Mouse (Mus musculus): ENCODE results near the gene Themis.

The Themis gene

DNA sequence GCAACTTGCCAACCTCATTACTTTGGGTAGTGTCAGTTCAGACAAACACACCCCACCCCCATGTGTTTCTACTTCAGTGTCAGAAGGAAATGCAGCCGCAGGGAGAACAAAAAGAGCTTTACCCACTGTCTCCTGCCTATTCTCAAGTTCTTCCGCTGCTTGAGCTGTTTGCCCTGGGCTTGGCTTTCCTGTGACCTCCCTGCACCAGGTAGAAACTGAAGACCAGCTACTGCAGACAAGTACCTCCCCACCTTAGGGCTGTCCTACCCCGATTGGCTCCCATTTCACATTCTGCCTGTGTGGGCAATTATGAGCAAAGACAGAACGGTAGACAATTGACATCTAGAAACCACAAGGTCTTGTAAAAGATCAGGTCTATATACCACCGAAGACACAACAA lies at the start of gene Themis:
Gene Themis (plus strand): TSS at position 100 of the 400 bp plus-strand sequence.
- in situ Hi-C loops (cut with MboI; ENCODE audit: low pct_unique_long_range_greater_than_20kb in 1 of 2, low sequenced_read_pairs in 2 of 2, unreplicated experiment in 1 of 2), result no loop called here

DNA sequence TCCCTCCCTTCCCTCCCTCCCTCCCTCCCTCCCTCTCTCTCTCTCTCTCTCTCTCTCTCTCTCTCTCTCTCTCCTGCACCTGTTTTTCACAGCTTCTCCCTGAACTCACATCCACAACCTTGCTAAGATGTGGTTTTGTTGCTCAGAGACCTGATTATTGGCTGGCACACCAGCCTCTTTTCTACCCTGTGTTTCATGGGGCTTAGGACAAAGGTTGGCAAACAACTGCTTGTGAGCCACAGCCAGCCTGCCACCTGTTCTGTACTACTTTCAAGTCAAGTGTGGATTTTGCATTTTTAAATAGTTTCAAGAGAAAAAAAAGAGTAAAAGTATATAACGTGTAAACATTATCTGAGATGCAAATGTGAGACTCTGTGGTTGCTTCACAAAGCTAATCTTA lies 48.7 kb upstream of the Themis start:
- in situ Hi-C loops (cut with MboI; ENCODE audit: low pct_unique_long_range_greater_than_20kb in 1 of 2, low sequenced_read_pairs in 2 of 2, unreplicated experiment in 1 of 2), result loop anchor here in 1 of 2 experiments (5.0 kb wide), 1 partner anchor 83 kb away; no protein-coding TSS in a partner anchor

DNA sequence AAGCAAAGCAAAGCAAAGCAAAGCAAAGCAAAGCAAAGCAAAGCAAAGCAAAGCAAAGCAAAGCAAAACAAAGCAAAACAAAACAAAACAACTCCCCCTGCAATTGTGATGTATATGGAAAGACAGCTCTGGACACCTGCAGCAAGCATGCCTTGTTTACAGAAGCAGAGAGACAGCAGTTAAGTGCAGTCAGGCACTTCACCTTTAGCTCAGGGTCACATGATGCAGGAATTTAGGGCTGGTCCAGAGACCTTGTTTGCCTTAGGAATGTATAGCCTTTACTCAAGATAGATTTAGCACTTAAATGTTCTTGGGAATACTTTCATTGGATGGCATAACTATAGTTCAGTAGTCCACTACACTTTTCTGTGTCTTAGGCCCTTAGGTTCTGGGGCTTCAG lies 32.1 kb upstream of the Themis start:
- in situ Hi-C loops (cut with MboI; ENCODE audit: low pct_unique_long_range_greater_than_20kb in 1 of 2, low sequenced_read_pairs in 2 of 2, unreplicated experiment in 1 of 2), result no loop called here

DNA sequence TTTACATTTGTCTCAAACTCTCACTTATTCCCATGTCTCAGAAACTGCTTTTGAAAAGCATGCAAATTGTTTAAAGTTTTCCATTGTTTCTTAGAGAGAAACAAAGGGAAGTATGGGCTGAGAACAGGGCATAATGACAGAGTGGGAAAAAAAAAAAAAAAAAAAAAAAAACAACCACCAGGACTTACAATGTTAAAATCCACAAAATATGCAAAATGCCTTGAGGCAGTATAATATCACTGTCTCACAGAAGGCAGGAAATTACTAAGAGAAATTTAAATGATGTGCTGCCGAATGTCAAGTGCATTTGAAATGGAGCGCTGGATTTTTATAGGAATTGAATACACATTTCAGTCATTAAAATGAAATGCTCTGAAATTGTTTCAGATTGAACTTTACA lies 26.3 kb upstream of the Themis start:
- in situ Hi-C loops (cut with MboI; ENCODE audit: low pct_unique_long_range_greater_than_20kb in 1 of 2, low sequenced_read_pairs in 2 of 2, unreplicated experiment in 1 of 2), result no loop called here

DNA sequence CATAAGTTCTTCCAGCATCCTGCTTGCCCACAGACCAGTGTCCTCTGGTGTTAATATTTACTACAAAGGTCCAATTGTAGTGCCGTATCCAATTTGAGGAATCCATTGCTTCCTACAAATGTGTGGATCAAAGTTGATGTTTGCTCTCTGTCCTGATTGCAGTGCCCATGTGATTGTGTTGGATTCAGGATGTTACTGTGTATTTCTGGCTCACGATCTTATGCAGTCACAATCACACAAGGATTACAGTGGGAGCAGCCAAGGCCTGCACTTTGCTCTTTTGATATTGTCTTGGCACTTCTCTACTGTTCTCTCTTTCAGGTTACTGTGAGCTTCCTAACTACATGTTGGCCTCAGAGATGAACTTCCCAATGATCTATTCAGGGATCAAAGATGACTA lies 20.3 kb upstream of the Themis start:
- in situ Hi-C loops (cut with MboI; ENCODE audit: low pct_unique_long_range_greater_than_20kb in 1 of 2, low sequenced_read_pairs in 2 of 2, unreplicated experiment in 1 of 2), result no loop called here

DNA sequence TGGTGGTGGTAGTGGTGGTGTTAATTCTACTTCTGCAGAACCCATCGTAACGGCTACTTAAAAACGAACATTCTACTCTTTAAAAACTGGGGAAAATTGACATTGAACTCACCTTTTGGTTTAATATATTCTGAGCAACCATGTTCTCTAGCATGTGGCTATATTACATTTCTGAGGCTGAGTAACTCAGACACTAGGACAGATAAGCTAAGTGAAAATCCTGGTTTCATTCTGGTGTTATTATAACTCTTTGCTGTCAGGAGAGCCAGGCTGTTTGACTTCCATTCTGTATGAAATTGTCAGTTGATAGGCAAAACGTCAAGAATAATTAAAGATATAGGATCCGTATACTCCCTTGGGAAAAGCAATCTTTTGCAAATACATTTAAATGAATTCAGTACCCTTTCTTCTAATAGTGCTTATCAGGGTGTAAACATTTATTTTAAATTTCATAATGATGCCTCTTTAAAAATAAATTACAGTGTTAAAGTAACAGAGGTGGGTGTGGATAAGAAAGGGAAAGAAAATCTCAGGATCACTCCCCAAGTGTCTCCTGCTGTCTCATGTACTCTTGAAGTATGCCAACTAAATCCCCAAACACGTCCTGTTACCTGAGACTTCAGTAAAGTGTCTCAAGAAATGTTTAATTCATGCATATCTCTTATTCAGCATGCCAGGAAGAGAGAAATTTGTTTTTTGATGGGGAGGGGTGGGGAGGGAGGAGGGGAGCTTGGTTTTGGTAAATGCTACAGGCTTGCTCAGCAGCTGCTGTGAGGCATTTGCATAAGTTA lies 18.9 kb upstream of the Themis start:
- in situ Hi-C loops (cut with MboI; ENCODE audit: low pct_unique_long_range_greater_than_20kb in 1 of 2, low sequenced_read_pairs in 2 of 2, unreplicated experiment in 1 of 2), result no loop called here

DNA sequence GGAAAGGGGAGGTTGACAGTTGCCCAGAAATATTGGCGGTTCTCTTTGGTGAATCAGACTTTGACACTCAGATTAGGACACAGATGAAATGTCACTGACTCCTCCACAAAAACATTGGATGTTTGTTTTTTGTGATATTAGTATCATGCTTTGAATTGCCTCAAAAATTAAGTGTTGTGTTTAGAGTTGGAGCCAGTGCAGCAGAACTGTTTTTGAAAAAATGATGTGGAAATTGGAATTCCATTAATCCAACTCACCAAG lies 18.3 kb upstream of the Themis start:
- in situ Hi-C loops (cut with MboI; ENCODE audit: low pct_unique_long_range_greater_than_20kb in 1 of 2, low sequenced_read_pairs in 2 of 2, unreplicated experiment in 1 of 2), result no loop called here

DNA sequence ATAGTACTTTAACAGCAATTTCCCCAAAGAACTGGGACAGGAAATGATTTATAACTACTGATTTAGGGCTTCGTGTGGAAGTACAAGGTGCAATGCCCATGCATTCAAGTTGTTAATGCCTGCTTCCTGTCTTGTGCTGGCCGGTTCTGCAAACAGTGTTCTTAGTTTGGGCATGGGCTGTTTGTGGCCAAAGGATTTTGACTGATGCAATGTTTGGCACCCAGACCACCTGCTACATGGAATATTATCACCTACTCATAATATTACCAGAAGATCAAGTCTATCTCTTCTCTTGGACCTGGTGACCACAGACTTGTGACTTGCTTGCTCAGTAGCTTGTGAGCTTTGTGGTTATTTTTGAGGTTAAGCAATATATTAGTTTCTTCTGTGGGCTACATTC lies 16.2 kb upstream of the Themis start:
- in situ Hi-C loops (cut with MboI; ENCODE audit: low pct_unique_long_range_greater_than_20kb in 1 of 2, low sequenced_read_pairs in 2 of 2, unreplicated experiment in 1 of 2), result no loop called here

DNA sequence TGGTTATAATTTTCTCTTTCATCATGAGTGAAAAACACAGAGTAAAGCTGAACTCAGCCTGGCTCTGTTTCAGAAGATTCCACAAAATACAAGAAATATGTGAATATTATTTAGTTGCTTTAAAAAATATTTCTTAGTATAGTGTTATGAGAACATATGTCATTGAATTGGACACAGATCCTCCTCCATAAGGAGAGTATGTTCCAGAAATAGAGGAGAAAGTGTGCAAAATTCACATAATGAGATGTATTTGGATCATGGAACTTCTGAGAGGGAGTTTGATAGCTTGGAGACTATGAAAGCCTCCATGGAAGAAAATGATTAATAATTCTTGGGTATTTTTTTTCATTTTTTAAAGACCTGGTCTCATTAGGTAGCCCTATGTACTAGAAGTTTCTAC lies 13.4 kb upstream of the Themis start:
- in situ Hi-C loops (cut with MboI; ENCODE audit: low pct_unique_long_range_greater_than_20kb in 1 of 2, low sequenced_read_pairs in 2 of 2, unreplicated experiment in 1 of 2), result no loop called here

DNA sequence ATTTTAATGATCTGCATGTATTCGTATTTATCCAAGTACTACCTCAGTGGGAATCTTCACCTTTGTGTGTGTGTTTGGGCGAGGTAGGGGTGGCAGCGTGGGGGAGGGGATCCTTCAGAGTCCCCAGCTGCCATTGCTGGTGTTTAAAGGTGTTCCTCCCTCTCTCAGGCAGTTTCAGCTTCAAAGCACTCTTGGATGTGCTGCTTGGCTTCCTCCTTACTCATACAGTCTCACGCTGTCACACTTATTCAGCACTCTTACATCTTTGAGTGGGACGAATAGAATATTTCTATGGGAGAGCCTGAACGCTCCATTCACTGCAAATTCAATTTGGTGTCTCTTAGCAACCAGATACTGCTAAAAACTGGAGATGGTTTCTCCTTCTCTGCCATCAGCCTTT lies 3.0 kb upstream of the Themis start:
- in situ Hi-C loops (cut with MboI; ENCODE audit: low pct_unique_long_range_greater_than_20kb in 1 of 2, low sequenced_read_pairs in 2 of 2, unreplicated experiment in 1 of 2), result no loop called here

DNA sequence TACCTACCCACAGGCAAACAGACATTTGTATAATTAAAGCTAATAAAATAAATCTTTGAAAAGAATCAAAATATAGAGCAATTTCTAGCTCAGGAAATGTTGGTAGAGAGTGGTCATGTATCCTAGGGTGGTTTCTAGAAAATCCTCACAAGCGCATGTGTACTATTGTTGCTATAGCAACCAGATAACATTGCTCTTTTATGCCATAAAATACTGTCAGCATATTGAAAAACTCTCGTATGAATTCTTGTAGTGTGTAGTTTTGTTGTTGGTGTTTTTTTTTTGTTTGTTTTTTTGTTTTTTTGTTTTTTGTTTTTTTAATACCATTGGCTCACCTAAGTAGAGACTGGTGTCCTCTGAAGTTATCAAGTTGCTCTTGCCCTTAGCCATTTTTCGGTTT lies 5.8 kb downstream of the Themis start:
- in situ Hi-C loops (cut with MboI; ENCODE audit: low pct_unique_long_range_greater_than_20kb in 1 of 2, low sequenced_read_pairs in 2 of 2, unreplicated experiment in 1 of 2), result no loop called here

DNA sequence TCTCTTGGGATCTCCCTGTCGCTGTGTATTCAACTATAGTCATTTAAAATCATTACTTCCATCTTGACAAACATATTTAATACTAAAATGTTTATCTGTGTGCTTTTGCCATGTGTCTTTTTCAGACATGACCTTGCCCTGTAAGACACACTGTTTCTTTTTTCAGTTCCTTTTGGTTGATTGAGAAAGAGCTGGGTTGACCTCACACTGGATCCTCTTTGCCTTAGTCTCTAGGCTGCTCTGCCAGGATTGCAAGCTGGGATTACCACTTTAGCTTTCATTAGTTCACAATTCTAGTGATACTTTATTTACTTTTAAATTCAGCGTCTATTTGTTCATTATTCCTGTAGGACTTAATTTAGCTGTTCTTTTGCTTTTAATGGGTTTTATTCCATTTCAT lies 7.2 kb downstream of the Themis start:
- in situ Hi-C loops (cut with MboI; ENCODE audit: low pct_unique_long_range_greater_than_20kb in 1 of 2, low sequenced_read_pairs in 2 of 2, unreplicated experiment in 1 of 2), result no loop called here

DNA sequence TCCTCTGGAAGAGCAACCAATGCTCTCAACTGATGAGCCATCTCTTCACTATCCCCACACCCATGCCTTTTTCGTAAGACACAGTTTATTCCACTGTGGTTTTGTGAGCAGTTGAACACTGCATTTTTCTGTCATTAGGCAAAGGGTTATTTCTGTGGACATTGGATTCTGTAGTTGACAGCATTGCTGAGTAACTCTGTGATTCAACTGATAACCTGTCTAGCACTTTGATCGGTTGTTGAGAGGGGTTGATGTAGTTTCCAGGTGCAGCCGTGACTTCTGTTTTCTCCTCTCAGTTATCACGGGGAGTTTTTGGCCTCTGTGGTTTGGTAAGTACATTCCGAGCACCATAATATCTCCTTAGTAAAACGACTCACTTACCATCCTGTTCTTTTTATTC lies 26.8 kb downstream of the Themis start:
- in situ Hi-C loops (cut with MboI; ENCODE audit: low pct_unique_long_range_greater_than_20kb in 1 of 2, low sequenced_read_pairs in 2 of 2, unreplicated experiment in 1 of 2), result no loop called here

DNA sequence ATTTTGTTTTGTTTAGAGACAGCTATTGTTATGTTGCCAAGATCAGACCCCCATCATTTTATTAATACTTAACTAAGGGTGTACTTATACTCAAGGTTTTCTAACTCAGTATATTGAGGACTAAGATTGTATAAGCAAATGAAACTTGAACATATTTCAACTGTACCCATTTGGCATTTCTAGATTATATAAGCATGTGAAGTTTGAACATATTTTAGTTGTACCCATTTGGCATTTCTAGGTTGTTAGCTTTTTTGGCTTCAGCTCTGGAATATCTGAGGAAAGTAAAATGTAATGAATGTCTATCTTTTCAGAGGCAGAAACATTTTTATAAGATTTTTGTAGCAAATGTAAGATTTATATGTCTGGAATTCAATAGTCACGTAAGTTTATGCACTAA lies 27.9 kb downstream of the Themis start:
- in situ Hi-C loops (cut with MboI; ENCODE audit: low pct_unique_long_range_greater_than_20kb in 1 of 2, low sequenced_read_pairs in 2 of 2, unreplicated experiment in 1 of 2), result no loop called here

DNA sequence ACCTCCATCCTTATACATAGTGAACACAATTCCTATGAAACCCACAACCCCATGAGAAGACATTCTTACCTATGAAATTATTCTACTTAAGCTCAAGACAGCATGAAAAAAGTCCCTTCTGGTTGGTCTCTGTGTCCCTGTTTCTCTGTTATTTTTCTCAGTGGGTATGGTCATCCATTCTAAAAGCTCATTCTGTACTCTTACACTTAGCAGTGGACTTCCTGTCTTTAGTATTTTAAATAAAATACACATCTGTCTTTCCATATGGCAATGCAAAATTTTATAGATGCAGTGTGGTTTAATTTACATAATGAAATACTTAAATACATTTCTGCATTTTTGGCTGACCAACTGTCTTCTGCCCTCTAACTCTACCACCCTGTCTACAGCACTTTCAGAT lies 30.0 kb downstream of the Themis start:
- in situ Hi-C loops (cut with MboI; ENCODE audit: low pct_unique_long_range_greater_than_20kb in 1 of 2, low sequenced_read_pairs in 2 of 2, unreplicated experiment in 1 of 2), result no loop called here

DNA sequence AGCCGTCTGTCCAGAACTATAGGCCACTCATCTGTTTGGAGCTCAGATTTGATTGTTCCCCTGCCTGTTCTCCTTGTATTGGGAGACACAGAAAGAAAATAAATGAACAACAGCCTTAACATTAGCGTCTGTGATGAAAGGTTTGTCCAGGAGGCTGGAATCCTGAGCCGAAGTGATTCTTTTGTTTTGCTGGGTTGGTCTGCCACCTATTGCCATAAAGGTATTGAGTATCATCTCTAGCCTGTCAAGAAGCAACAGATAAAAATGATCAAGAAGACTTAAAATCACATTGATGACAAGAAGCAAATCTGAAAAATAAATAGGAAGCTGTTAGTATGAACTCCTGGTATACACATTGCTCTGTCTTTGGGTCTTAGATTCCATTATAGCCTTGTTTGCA lies 53.7 kb downstream of the Themis start:
- in situ Hi-C loops (cut with MboI; ENCODE audit: low pct_unique_long_range_greater_than_20kb in 1 of 2, low sequenced_read_pairs in 2 of 2, unreplicated experiment in 1 of 2), result no loop called here

DNA sequence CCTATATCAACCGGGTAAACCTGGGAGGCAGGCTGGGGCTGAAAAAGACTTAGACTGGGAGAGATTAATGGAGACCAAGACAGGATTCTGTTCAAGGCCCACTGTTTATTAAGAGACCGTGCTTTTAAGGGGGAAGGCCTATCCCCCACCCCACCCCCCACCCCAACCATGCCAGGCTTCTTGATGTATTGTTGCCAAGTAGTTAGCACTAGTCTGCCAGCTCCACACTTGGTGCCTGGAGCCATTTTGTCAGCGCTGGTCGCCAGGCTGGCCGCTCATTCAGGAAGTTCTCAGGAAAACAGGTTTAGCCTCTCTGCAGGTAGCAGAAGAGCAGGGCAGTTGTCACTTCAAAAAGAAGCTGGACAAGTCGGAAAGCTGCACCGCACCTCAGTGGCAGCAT lies 55.1 kb downstream of the Themis start:
- in situ Hi-C loops (cut with MboI; ENCODE audit: low pct_unique_long_range_greater_than_20kb in 1 of 2, low sequenced_read_pairs in 2 of 2, unreplicated experiment in 1 of 2), result no loop called here

DNA sequence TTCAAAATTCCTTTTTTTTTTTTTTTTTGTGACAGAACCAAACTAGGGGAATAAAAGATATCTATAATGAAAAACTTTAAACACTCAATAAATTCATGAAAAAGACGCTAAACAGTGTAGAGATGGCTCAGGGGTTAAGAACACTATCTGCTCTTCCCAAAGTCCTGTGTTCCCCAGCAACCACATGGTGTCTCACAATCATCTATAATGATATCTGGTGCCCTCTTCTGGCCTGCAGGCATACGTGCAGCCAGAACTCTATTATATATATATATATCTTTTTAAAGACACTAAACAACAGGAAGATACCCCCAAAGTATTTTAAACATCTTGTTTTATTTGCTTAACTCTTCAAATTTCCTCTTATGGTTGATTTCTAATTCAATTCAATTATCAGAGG lies 62.0 kb downstream of the Themis start:
- in situ Hi-C loops (cut with MboI; ENCODE audit: low pct_unique_long_range_greater_than_20kb in 1 of 2, low sequenced_read_pairs in 2 of 2, unreplicated experiment in 1 of 2), result loop anchor here in 1 of 2 experiments (25.0 kb wide), 1 partner anchor 243 kb away; no protein-coding TSS in a partner anchor

DNA sequence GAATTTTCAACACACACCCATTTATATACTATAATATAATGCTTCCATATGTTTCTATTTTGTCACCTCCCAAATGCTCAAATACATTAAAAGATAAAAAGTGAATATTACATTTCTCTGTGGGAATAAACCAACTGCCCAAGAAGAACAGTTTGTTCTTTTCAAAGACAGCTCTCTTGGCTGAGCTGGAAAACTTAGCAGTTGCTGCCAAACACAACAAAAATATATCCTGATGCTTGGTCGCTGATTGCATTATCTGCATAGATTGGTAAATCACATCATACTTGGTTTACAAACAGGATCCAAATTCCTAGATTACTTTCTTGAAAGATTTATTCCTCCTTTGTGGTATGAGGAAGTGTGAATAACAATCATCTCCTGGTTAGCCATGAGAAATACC lies 69.8 kb downstream of the Themis start:
- in situ Hi-C loops (cut with MboI; ENCODE audit: low pct_unique_long_range_greater_than_20kb in 1 of 2, low sequenced_read_pairs in 2 of 2, unreplicated experiment in 1 of 2), result loop anchor here in 1 of 2 experiments (25.0 kb wide), 1 partner anchor 251 kb away; no protein-coding TSS in a partner anchor

DNA sequence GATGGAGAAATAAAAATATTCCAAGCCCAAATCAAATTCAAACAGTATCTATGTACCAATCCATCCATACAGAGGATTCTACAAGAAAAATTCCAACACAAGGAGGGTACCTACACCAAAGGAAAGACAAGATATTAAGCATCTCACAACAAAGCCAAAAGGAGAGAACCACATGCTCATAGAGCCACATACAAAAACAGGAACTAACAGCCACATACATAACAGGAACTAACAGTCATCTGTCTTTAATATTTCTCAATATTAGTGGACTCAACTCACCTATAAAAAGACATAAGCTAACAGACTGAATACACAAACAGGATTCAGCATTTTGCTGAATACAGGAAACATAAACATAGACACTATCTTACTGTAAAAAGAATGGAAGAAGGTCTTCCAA lies 78.3 kb downstream of the Themis start:
- in situ Hi-C loops (cut with MboI; ENCODE audit: low pct_unique_long_range_greater_than_20kb in 1 of 2, low sequenced_read_pairs in 2 of 2, unreplicated experiment in 1 of 2), result loop anchor here (10.0 to 25.0 kb wide), 2 partner anchors 98 to 259 kb away; no protein-coding TSS in a partner anchor

DNA sequence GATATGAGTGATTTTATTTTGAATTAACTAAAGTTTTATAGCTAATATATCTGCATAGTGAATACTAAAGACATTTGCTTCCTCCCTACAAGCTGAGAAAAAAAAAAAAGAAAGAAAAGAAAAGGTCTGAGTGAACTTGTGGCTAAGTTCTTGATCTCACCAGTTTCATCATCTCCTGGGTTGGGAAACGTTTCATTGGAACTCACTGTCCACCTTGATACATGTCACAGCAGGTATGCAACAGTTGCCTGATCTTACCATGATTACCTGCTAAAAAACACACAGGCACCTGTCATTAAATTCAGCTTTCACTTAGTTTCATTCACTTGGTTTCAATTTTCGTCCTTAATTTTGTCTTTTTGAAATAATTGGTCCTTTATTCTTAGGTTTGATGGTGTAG lies 85.2 kb downstream of the Themis start:
- in situ Hi-C loops (cut with MboI; ENCODE audit: low pct_unique_long_range_greater_than_20kb in 1 of 2, low sequenced_read_pairs in 2 of 2, unreplicated experiment in 1 of 2), result no loop called here
